Mouse (Mus musculus) midbrain, embryonic 10.5 days (tissue): ENCODE measurements at regions not wholly inside any gene's neighbourhood (a gene's known extent, or its start where the extent isn't known, plus 50 kb on each side); places are given as distances from the start of the nearest gene placed in this dataset.

Source experiments
- DNase-seq: peaks from one replicate; pipeline ENCODE4 v3.0.0-alpha.2; 2017; ENCODE audit warnings: low spot score
- H3K27ac ChIP-seq: fragments of 300-500 bp; sonication (generic); replicated peaks from 2 replicates; pipeline ENCODE4 v1.5.1; 2016; ENCODE audit warnings: mild to moderate bottlenecking
- H3K27me3 ChIP-seq: fragments of 300-500 bp; sonication (generic); 2 replicates; pipeline ENCODE4 v1.6.1; 2016; ENCODE audit warnings: low read depth, mild to moderate bottlenecking; ENCODE audit not compliant: poor library complexity, severe bottlenecking
- H3K36me3 ChIP-seq: fragments of 300-500 bp; sonication (generic); 2 replicates; pipeline ENCODE4 v1.6.1; 2016; ENCODE audit warnings: mild to moderate bottlenecking, moderate library complexity
- H3K4me1 ChIP-seq: fragments of 300-500 bp; sonication (generic); 2 replicates; pipeline ENCODE4 v1.6.1; 2016
- H3K4me3 ChIP-seq: fragments of 300-500 bp; sonication (generic); 2 replicates; pipeline ENCODE4 v1.5.1; 2016; ENCODE audit warnings: mild to moderate bottlenecking, moderate library complexity
- H3K9me3 ChIP-seq: fragments of 300-500 bp; sonication (generic); replicated peaks from 2 replicates; pipeline ENCODE4 v1.6.1; 2016; ENCODE audit warnings: mild to moderate bottlenecking
- WGBS: fragments of 180-500 bp; shearing (Covaris S2); methylation state at CpG from one replicate; pipeline ENCODE4 v1.1.7; 2016; 5-methylcytosine and 5-hydroxymethylcytosine counted together

DNA sequence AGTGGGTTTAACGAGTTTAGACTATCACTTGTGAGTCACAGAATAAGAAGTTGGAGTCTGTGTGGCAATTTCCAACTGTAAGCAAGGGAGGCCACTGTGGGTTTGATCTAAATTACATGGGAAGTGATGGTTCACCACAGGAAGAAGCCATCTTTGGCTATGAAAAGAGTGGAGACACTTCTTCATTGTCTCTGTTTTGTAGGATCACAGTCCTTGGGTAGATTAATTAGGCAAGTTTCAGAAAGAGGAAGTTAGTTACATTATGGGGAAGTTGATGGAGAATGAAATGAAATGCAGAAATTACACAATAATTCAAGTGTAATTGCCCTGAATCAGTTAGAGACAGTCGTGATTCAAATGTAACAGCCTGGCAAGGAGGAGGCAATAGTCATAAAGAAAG is 160.3 kb upstream of the Tbc1d2b start:
- no peaks in the 10 kb centered on the region for H3K4me1 ChIP-seq
- WGBS, result 84% methylated on average over 2 of the region's 2 CpGs
- DNase-seq, result no peak
- H3K27me3 ChIP-seq, result no peaks in the 10 kb centered on the region
- no peaks in the 10 kb centered on the region for H3K36me3 ChIP-seq
- H3K27ac ChIP-seq, result no peak overlapping the region
- no peaks in the 10 kb centered on the region for H3K9me3 ChIP-seq
- H3K4me3 ChIP-seq, result no peak overlapping the region

DNA sequence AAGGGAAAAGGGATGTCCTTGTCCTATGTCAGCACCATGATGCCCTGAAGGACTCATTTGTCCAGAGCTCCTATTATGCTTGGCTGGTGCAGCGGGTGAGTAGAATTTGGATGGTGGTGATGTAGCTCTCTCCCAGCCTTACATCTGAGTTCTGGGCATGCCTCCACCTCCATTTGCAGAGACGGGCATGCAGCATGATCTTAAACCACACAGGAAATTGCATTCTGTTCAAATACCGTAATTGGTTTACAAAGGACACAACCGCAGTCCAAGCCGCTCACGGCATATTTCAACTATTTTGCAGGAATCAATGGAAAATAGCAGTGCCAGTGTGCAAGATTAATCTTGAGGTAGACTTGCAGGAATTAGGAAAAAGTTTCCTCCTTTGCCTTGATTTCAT is 151.1 kb upstream of the Tbc1d2b start:
- Histone ChIP-seq H3K4me1 (no peaks in the 10 kb centered on the region), H3K27ac (no peak overlapping the region), H3K27me3 (no peaks in the 10 kb centered on the region), H3K9me3 (no peaks in the 10 kb centered on the region), H3K4me3 (no peak overlapping the region), H3K36me3 (no peaks in the 10 kb centered on the region)
- no peak for DNase-seq
- 94% methylated on average over 6 of the region's 6 CpGs for WGBS

DNA sequence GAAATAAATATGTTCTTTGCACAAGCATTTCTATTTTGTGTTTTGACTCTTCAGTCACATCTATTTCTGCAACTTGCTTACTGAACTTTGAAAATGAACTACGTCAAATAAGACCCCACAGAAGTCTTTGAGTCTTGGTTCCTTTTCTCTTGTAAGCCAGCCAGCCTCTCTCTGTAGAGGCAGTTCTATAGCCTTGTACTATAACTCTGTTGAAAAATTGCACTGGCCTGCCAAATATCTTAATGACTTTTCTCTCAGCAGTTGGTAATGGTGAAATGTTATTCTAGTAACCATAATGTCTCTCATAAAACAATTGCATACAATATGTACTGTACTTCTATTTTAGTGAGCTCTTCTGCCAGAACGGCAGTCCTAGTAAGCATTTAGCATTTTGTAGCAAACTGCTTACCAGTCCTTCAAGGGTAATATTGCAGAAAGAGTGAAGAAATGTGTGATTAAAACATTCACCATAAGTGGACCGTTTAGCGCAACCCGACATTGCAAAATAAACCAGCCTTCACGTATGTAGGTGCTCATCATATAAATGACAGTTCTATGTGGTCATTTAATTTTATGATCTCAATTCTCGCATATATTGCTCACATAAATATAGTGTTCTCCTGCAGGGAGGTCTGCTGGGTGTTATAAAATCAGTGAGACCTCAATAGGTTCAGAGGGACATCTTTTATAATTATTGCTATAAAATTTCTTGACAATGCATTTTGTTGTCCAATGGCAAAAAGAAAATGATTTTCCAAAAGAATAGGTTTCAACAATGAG is 149.3 kb upstream of the Tbc1d2b start:
- 94% methylated on average over 7 of the region's 7 CpGs for WGBS
- no peak overlapping the region for H3K4me3 ChIP-seq
- no peak for DNase-seq
- no peak overlapping the region for H3K27ac ChIP-seq
- H3K9me3 ChIP-seq, result no peaks in the 10 kb centered on the region
- no peaks in the 10 kb centered on the region for H3K27me3 ChIP-seq
- H3K4me1 ChIP-seq, result no peaks in the 10 kb centered on the region
- H3K36me3 ChIP-seq, result no peaks in the 10 kb centered on the region

GRCm38 (mm10) chr9:90408789-90409188 is 138.2 kb upstream of the Tbc1d2b start:
- DNase-seq, result no peak
- no peak overlapping the region for H3K27ac ChIP-seq
- no peaks in the 10 kb centered on the region for H3K27me3 ChIP-seq
- H3K9me3 ChIP-seq, result no peaks in the 10 kb centered on the region
- no peaks in the 10 kb centered on the region for H3K36me3 ChIP-seq
- 75% methylated on average over 2 of the region's 2 CpGs for WGBS
- no peaks in the 10 kb centered on the region for H3K4me1 ChIP-seq
- no peak overlapping the region for H3K4me3 ChIP-seq

- Histone ChIP-seq H3K36me3 (no peaks in the 10 kb centered on the region), H3K27me3 (no peaks in the 10 kb centered on the region), H3K9me3 (no peaks in the 10 kb centered on the region), H3K27ac (no peak overlapping the region), H3K4me1 (no peaks in the 10 kb centered on the region), H3K4me3 (no peak overlapping the region)
- 79% methylated on average over 1 of the region's 1 CpGs for WGBS
- DNase-seq, result no peak
Observed at GRCm38 (mm10) chr9:90407573-90407972, 137.0 kb upstream of the Tbc1d2b start.

DNA sequence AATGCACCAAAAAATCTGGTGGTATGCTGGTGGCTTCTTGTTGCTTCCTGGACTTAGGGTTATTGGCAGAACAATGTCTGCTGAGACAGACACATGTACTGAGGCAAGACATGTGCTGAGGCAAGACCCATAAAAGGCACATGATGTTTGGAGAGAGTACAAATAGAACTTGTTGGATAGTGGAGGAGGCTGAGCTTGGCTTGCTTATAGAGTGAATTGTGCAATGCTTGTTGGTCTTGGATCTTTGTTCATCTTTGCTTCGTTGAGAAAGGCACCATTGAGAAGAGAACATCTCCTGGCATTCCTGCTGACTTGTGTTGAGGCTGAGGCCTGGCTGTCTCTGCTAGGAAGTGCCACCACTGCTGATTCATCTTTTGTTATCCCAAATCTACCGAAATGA is 117.8 kb upstream of the Tbc1d2b start:
- no peaks in the 10 kb centered on the region for H3K27me3 ChIP-seq
- no peaks in the 10 kb centered on the region for H3K9me3 ChIP-seq
- H3K4me1 ChIP-seq, result no peaks in the 10 kb centered on the region
- WGBS, result 68% methylated on average over 2 of the region's 2 CpGs
- no peak overlapping the region for H3K4me3 ChIP-seq
- DNase-seq, result no peak
- H3K27ac ChIP-seq, result no peak overlapping the region
- no peaks in the 10 kb centered on the region for H3K36me3 ChIP-seq

DNA sequence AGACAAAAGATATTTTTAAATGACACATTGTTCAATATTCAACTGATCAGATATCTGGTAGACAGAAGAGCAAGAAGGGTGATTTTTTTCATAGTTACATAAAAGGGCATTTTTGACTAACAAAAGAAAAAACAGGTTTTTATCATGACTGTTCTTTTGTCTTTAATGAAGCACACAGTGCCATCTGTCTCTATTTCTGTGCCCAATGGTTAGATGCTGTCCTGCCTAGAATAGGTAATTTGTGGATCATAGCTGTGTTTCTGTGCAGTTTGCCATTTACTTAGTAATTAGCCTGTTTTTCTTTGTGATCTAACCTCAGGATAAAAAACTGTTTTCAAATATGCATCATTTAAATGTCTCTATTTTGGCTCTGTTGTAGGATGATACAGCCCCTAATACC is 114.4 kb upstream of the Tbc1d2b start:
- Histone ChIP-seq H3K4me3 (no peak overlapping the region), H3K9me3 (no peaks in the 10 kb centered on the region), H3K27me3 (no peaks in the 10 kb centered on the region), H3K4me1 (no peaks in the 10 kb centered on the region), H3K36me3 (no peaks in the 10 kb centered on the region), H3K27ac (no peak overlapping the region)
- no peak for DNase-seq

DNA sequence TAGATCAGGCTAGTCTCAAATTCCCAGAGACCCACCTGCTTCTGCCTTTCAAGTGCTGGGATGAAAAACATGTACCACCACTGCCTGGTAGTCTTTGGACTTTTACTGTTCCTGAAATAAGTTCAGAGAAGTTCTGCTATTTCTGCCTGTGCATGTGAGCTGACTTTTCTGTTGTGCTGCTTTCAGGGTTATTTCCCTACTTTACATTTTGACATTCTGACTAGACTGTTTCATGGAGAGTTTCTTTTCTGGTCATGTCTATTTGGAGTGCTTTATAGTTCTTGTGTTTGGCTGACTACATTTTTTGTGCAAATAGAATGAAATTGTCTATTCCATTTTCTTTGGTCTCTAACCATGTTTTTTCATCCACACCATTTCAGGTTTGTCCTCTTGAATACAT is 109.5 kb upstream of the Tbc1d2b start:
- Histone ChIP-seq H3K27ac (no peak overlapping the region), H3K4me1 (no peaks in the 10 kb centered on the region), H3K9me3 (no peaks in the 10 kb centered on the region), H3K36me3 (no peaks in the 10 kb centered on the region), H3K27me3 (no peaks in the 10 kb centered on the region), H3K4me3 (no peak overlapping the region)
- DNase-seq, result no peak

DNA sequence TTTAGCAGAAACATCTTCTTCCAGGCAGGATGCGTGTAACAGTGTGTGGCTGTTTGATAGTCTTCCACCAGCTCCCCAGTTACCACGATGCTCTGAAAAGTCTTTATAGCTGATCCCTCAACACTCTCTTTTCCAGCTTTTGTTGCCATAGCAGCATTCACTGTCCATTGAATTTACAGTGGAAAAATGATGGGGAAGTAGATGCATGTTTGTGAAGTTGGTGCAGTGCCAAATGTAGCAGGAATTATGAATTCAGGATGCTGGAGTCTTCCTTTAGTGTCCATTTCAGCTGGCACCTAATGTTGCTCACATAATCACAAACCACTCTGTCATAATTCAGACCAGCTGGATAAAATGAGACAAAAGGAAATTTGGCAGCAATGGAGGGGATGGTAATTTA is 99.0 kb upstream of the Tbc1d2b start:
- no peaks in the 10 kb centered on the region for H3K27me3 ChIP-seq
- H3K4me1 ChIP-seq, result no peaks in the 10 kb centered on the region
- DNase-seq, result no peak
- H3K27ac ChIP-seq, result no peak overlapping the region
- 0 out of 2 replicates have a peak, but pooled peaks cover 4% of the 10 kb centered on the region for H3K9me3 ChIP-seq
- no peaks in the 10 kb centered on the region for H3K36me3 ChIP-seq
- WGBS, result 89% methylated on average over 2 of the region's 2 CpGs
- H3K4me3 ChIP-seq, result no peak overlapping the region

GRCm38 (mm10) chr9:90367745-90368144 is 97.1 kb upstream of the Tbc1d2b start:
- DNase-seq, result no peak
- Histone ChIP-seq H3K27ac (no peak overlapping the region), H3K4me1 (no peaks in the 10 kb centered on the region), H3K9me3 (0 out of 2 replicates have a peak, but pooled peaks cover under 1% of the 10 kb centered on the region), H3K4me3 (no peak overlapping the region), H3K36me3 (no peaks in the 10 kb centered on the region), H3K27me3 (no peaks in the 10 kb centered on the region)
- WGBS, result 79% methylated on average over 3 of the region's 3 CpGs

DNA sequence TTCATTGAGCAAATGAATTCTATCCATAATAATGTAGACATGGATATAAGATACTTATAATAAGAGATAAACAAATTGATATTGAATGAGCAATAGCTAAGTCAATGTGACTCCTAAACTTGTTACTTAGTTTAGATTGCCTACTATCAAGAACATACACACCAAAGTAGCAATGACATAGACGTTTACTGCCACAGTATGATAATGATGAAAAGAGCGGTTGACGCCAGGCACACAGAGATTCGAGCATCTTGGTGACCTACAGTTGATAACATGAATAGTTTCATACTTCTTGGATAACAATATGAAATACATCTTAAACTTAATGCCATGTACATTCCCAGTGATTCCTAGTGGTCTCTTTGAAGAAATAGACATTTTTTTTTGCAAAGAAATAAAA is 55.9 kb upstream of the Tbc1d2b start:
- Histone ChIP-seq H3K9me3 (no peaks in the 10 kb centered on the region), H3K4me1 (no peaks in the 10 kb centered on the region), H3K27ac (no peak overlapping the region), H3K27me3 (no peaks in the 10 kb centered on the region), H3K4me3 (no peak overlapping the region), H3K36me3 (no peaks in the 10 kb centered on the region)
- DNase-seq, result no peak
- WGBS, result 93% methylated on average over 4 of the region's 4 CpGs
